In genomic region chr5:54158230-54158629, GRCm38 (mm10) we compare ENCODE assay signal across 9 mouse cellular contexts.
A peak's percentile ranks its signal among the peaks of the same experiment; 100 is the strongest.
DNase-seq lines count a peak whose midpoint lies in the region; ATAC-seq lines count a peak whose summit lies in the region.
"Had no signal": no experiment of that assay in that cellular context is flagged by ENCODE, and none has a peak within 500 bp of the region (broad histone marks: within the 10 kb centered on the region; RNA-seq: fewer than 3 reads in every experiment).

No protein-coding gene starts in this region.

- no peaks in the 10 kb centered on the region for H3K36me3 ChIP-seq in limb, embryonic 11.5 days (ENCODE audit: control insufficient read depth, insufficient read depth, low read length)
- H3K36me3 ChIP-seq in limb, embryonic 10.5 days: no peaks in the 10 kb centered on the region
- no peaks in the 10 kb centered on the region for H3K36me3 ChIP-seq in heart, embryonic 12.5 days

- no peaks in the 10 kb centered on the region for H3K4me1 ChIP-seq in limb, embryonic 11.5 days (ENCODE audit: control insufficient read depth, insufficient read depth, low read length)
- H3K4me1 ChIP-seq in limb, embryonic 10.5 days: peaks cover 36% of the 10 kb centered on the region
- peaks cover 36% of the 10 kb centered on the region for H3K4me1 ChIP-seq in heart, embryonic 12.5 days (replicated peaks)

- intact Hi-C loops in heart, postnatal 10 days (cut with DNase I): loop anchor here (5.0 to 10.0 kb wide), 3 partner anchors 99 to 637 kb away; no protein-coding TSS in a partner anchor

- H3K9me3 ChIP-seq in limb, embryonic 11.5 days (ENCODE audit: control insufficient read depth, low read length): no peaks in the 10 kb centered on the region
- H3K9me3 ChIP-seq in limb, embryonic 10.5 days (replicated peaks): no peaks in the 10 kb centered on the region
- no peaks in the 10 kb centered on the region for H3K9me3 ChIP-seq in heart, embryonic 12.5 days (replicated peaks)

- H3K9ac ChIP-seq in limb, embryonic 11.5 days (ENCODE audit: low read length): no peak overlapping the region
- no peak overlapping the region for H3K9ac ChIP-seq in heart, embryonic 12.5 days

- H3K4me3 ChIP-seq in limb, embryonic 11.5 days (ENCODE audit: low read depth, low read length): no peak overlapping the region
- no peak overlapping the region for H3K4me3 ChIP-seq in limb, embryonic 10.5 days
- H3K4me3 ChIP-seq in heart, embryonic 12.5 days: no peak overlapping the region

- 51% methylated on average over 9 of the region's 9 CpGs for WGBS in limb, embryonic 11.5 days
- WGBS in limb, embryonic 10.5 days: 66% methylated on average over 9 of the region's 9 CpGs
- WGBS in heart, embryonic 12.5 days: 36% methylated on average over 9 of the region's 9 CpGs

- peak; percentile 36 for DNase-seq in limb, embryonic 11.5 days (ENCODE audit: low spot score)
- DNase-seq in limb, embryonic 10.5 days (ENCODE audit: low spot score): no peak
- DNase-seq in heart, postnatal 10 days: peak; percentile 59
- DNase-seq in mesoderm, embryonic 11.5 days (ENCODE audit: low read depth, low spot score): peak; percentile 51
- DNase-seq in adrenal gland, postnatal 10 days: no peak
- no peak for DNase-seq in right cerebral cortex, postnatal 25 days
- DNase-seq: kidney, postnatal 25 days; thymus, adult 18-20 months had no signal

- no peak overlapping the region for H3K27ac ChIP-seq in limb, embryonic 11.5 days (replicated peaks; ENCODE audit: low read depth, low read length)
- no peak overlapping the region for H3K27ac ChIP-seq in limb, embryonic 10.5 days
- peak overlapping the region; percentile 82 for H3K27ac ChIP-seq in heart, embryonic 12.5 days (ENCODE audit: poor library complexity, severe bottlenecking)

- no peaks in the 10 kb centered on the region for H3K27me3 ChIP-seq in limb, embryonic 11.5 days (ENCODE audit: control insufficient read depth, insufficient read depth, low read length)
- H3K27me3 ChIP-seq in limb, embryonic 10.5 days (ENCODE audit: low read depth, poor library complexity, severe bottlenecking): peaks cover 46% of the 10 kb centered on the region
- H3K27me3 ChIP-seq in heart, embryonic 12.5 days (replicated peaks): no peaks in the 10 kb centered on the region

- no peak overlapping the region for H3K4me2 ChIP-seq in limb, embryonic 11.5 days (ENCODE audit: low read depth, severe bottlenecking)
- peak overlapping the region; percentile 27; the same call in 1 of the 2 replicates for H3K4me2 ChIP-seq in heart, embryonic 12.5 days

- 0 out of 2 replicates have a peak, but pooled peaks have one; percentile 40 for ATAC-seq in limb, embryonic 11.5 days (ENCODE audit: insufficient number of reproducible peaks, low FRiP score, low TSS enrichment, low read depth)
- peak; percentile 56; the same call in 1 of the 2 replicates for ATAC-seq in heart, embryonic 12.5 days (ENCODE audit: insufficient number of reproducible peaks, low FRiP score)

Comparison
In these comparisons a context has a peak if more than half of its experiments do, and no peak if none do; other contexts are left out.
1. DNase-seq: peak in limb, embryonic 11.5 days (single experiment), heart, postnatal 10 days (2 of 2) and mesoderm, embryonic 11.5 days (single experiment); none in limb, embryonic 10.5 days (single experiment), adrenal gland, postnatal 10 days (single experiment) and right cerebral cortex, postnatal 25 days (single experiment).